Mouse (Mus musculus) MEL (cell line): ENCODE data around the gene Stk32b. TPM values are rescaled to one million over a fixed set of nuclear protein-coding genes. Genes with fewer than 3 reads are reported as not detected.

Experiments
- DNase-seq: peaks from one replicate; pipeline ENCODE4 v3.0.0; 2011; ENCODE audit warnings: low read depth, low spot score
- H3K27ac ChIP-seq: 2 replicates; pipeline ENCODE4 v1.5.1; 2012; ENCODE audit warnings: low read depth, mild to moderate bottlenecking, control low read depth, low read length, moderate library complexity; ENCODE audit not compliant: control insufficient read depth
- H3K27me3 ChIP-seq, 2 experiments: fragments of 150-350 bp in 1 of 2; sonication (generic) in 1 of 2; 2 replicates each; pipeline ENCODE4 v1.6.1; 2012; ENCODE audit warnings: low read length in 2 of 2, mild to moderate bottlenecking in 2 of 2, improper control_type of control experiment in 1 of 2, moderate library complexity in 1 of 2; ENCODE audit not compliant: insufficient read depth in 2 of 2, control insufficient read depth in 1 of 2
- H3K36me3 ChIP-seq, 2 experiments: 2 replicates each; pipeline ENCODE4 v1.6.1; 2012 to 2014; ENCODE audit warnings: low read length in 2 of 2, improper control_type of control experiment in 1 of 2, inconsistent platforms in 1 of 2, mild to moderate bottlenecking in 1 of 2; ENCODE audit not compliant: insufficient read depth in 2 of 2, control insufficient read depth in 1 of 2
- H3K4me1 ChIP-seq, 2 experiments: fragments of 150-350 bp in 1 of 2; sonication (generic) in 1 of 2; 2 replicates each; pipeline ENCODE4 v1.6.1; 2012; ENCODE audit warnings: low read length in 2 of 2, improper control_type of control experiment in 1 of 2, mild to moderate bottlenecking in 1 of 2; ENCODE audit not compliant: insufficient read depth in 2 of 2, control insufficient read depth in 1 of 2
- H3K4me3 ChIP-seq, 2 experiments: fragments of 150-350 bp in 1 of 2; sonication (generic) in 1 of 2; 2 replicates each; pipeline ENCODE4 v1.5.1; 2012; ENCODE audit warnings: low read depth in 2 of 2, low read length in 2 of 2, mild to moderate bottlenecking in 2 of 2, moderate library complexity in 2 of 2, control low read depth in 1 of 2, improper control_type of control experiment in 1 of 2; ENCODE audit not compliant: control insufficient read depth in 1 of 2, insufficient read depth in 1 of 2
- H3K79me2 ChIP-seq: 2 replicates; pipeline ENCODE4 v1.6.1; 2012; ENCODE audit warnings: mild to moderate bottlenecking, low read length, moderate library complexity; ENCODE audit not compliant: control insufficient read depth, poor library complexity, insufficient read depth
- H3K9ac ChIP-seq: 2 replicates; pipeline ENCODE4 v1.6.1; 2012; ENCODE audit warnings: low read depth, mild to moderate bottlenecking, control low read depth, low read length, moderate library complexity; ENCODE audit not compliant: control insufficient read depth, poor library complexity, severe bottlenecking
- H3K9me3 ChIP-seq: fragments of 150-350 bp; sonication (generic); replicated peaks from 2 replicates; pipeline ENCODE4 v1.6.1; 2012; ENCODE audit warnings: mild to moderate bottlenecking, low read length, improper control_type of control experiment, moderate library complexity; ENCODE audit not compliant: insufficient read depth
- BHLHE40 ChIP-seq: IDR thresholded peaks from 2 replicates; pipeline ENCODE4 v1.6.1; 2012; ENCODE audit warnings: low read depth, mild to moderate bottlenecking, inconsistent platforms, low read length, improper control_type of control experiment, borderline replicate concordance
- CHD2 ChIP-seq: IDR thresholded peaks from 2 replicates; pipeline ENCODE4 v1.6.1; 2011; ENCODE audit warnings: low read length, improper control_type of control experiment
- ELF1 ChIP-seq: IDR thresholded peaks from 2 replicates; pipeline ENCODE4 v1.6.1; 2014; ENCODE audit warnings: low read depth, mild to moderate bottlenecking, inconsistent platforms, low read length, improper control_type of control experiment, moderate library complexity
- EP300 ChIP-seq, 2 experiments: IDR thresholded peaks; 2 replicates each; pipeline ENCODE4 v1.6.1; 2011; ENCODE audit warnings: improper control_type of control experiment in 2 of 2, low read length in 2 of 2, low read depth in 1 of 2, mild to moderate bottlenecking in 1 of 2
- ETS1 ChIP-seq: IDR thresholded peaks from 2 replicates; pipeline ENCODE4 v1.6.1; 2012; ENCODE audit warnings: low read depth, mild to moderate bottlenecking, inconsistent platforms, low read length, improper control_type of control experiment, moderate library complexity
- GABPA ChIP-seq: IDR thresholded peaks from 2 replicates; pipeline ENCODE4 v1.6.1; 2012; ENCODE audit warnings: low read depth, mild to moderate bottlenecking, inconsistent platforms, low read length, improper control_type of control experiment, moderate library complexity
- JUND ChIP-seq: IDR thresholded peaks from 2 replicates; pipeline ENCODE4 v1.6.1; 2011; ENCODE audit warnings: low read depth, mild to moderate bottlenecking, improper control_type of control experiment, low read length
- KAT2A ChIP-seq: conservative IDR thresholded peaks from 2 replicates; pipeline ENCODE4 v1.6.1; 2012; ENCODE audit warnings: low read depth, low read length, improper control_type of control experiment, inconsistent platforms
- MAFK ChIP-seq: IDR thresholded peaks from 2 replicates; pipeline ENCODE4 v1.6.1; 2011; ENCODE audit warnings: low read depth, mild to moderate bottlenecking, low read length, improper control_type of control experiment, borderline replicate concordance
- MAZ ChIP-seq: IDR thresholded peaks from 2 replicates; pipeline ENCODE4 v1.6.1; 2012; ENCODE audit warnings: low read depth, mild to moderate bottlenecking, inconsistent platforms, low read length, improper control_type of control experiment
- MXI1 ChIP-seq: IDR thresholded peaks from 2 replicates; pipeline ENCODE4 v1.6.1; 2011; ENCODE audit warnings: mild to moderate bottlenecking, low read depth, low read length, improper control_type of control experiment
- MYB ChIP-seq: IDR thresholded peaks from 2 replicates; pipeline ENCODE4 v1.6.1; 2011; ENCODE audit warnings: mild to moderate bottlenecking, low read depth, low read length, improper control_type of control experiment
- NELFE ChIP-seq: IDR thresholded peaks from 2 replicates; pipeline ENCODE4 v1.6.1; 2011; ENCODE audit warnings: low read depth, low read length, improper control_type of control experiment
- NRF1 ChIP-seq: IDR thresholded peaks from 2 replicates; pipeline ENCODE4 v1.6.1; 2014; ENCODE audit warnings: low read depth, mild to moderate bottlenecking, inconsistent platforms, low read length, improper control_type of control experiment, moderate library complexity; ENCODE audit not compliant: poor library complexity, insufficient read depth, severe bottlenecking
- POLR2AphosphoS2 ChIP-seq: IDR thresholded peaks from 2 replicates; pipeline ENCODE4 v1.6.1; 2011; ENCODE audit warnings: low read length, improper control_type of control experiment
- RAD21 ChIP-seq: IDR thresholded peaks from 2 replicates; pipeline ENCODE4 v1.6.1; 2011; ENCODE audit warnings: mild to moderate bottlenecking, low read depth, low read length, improper control_type of control experiment
- RCOR1 ChIP-seq: IDR thresholded peaks from 2 replicates; pipeline ENCODE4 v1.6.1; 2012; ENCODE audit warnings: low read depth, mild to moderate bottlenecking, inconsistent platforms, low read length, improper control_type of control experiment
- SIN3A ChIP-seq: IDR thresholded peaks from 2 replicates; pipeline ENCODE4 v1.6.1; 2012; ENCODE audit warnings: low read length, improper control_type of control experiment, inconsistent platforms
- TAL1 ChIP-seq: IDR thresholded peaks from 2 replicates; pipeline ENCODE4 v1.6.1; 2012; ENCODE audit warnings: mild to moderate bottlenecking, inconsistent platforms, low read length, moderate library complexity, mixed read lengths
- TBP ChIP-seq: IDR thresholded peaks from 2 replicates; pipeline ENCODE4 v1.8.0; 2011; ENCODE audit warnings: low read depth, low read length, improper control_type of control experiment
- UBTF ChIP-seq: IDR thresholded peaks from 2 replicates; pipeline ENCODE4 v1.6.1; 2012; ENCODE audit warnings: low read depth, mild to moderate bottlenecking, inconsistent platforms, low read length, improper control_type of control experiment, moderate library complexity, borderline replicate concordance; ENCODE audit not compliant: insufficient read depth
- USF1 ChIP-seq: IDR thresholded peaks from 2 replicates; pipeline ENCODE4 v1.6.1; 2014; ENCODE audit warnings: low read depth, mild to moderate bottlenecking, inconsistent platforms, low read length, improper control_type of control experiment, moderate library complexity
- ZKSCAN1 ChIP-seq: IDR thresholded peaks from 2 replicates; pipeline ENCODE4 v1.6.1; 2012; ENCODE audit warnings: low read depth, mild to moderate bottlenecking, inconsistent platforms, low read length, improper control_type of control experiment, moderate library complexity
- ZMIZ1 ChIP-seq: IDR thresholded peaks from 2 replicates; pipeline ENCODE4 v1.6.1; 2012; ENCODE audit warnings: low read depth, mild to moderate bottlenecking, inconsistent platforms, low read length, improper control_type of control experiment, moderate library complexity
- ZNF384 ChIP-seq: IDR thresholded peaks from 2 replicates; pipeline ENCODE4 v1.6.1; 2012; ENCODE audit warnings: low read depth, mild to moderate bottlenecking, inconsistent platforms, low read length, improper control_type of control experiment
- polyA plus RNA-seq, 2 experiments: library from polyadenylated mRNA; stranded (reverse) in 1 of 2; unstranded in 1 of 2; fragments of >175 nt in 1 of 2; fragments of >200 nt in 1 of 2; gene quantifications; 2 replicates each; pipeline versions ENCODE4 v1.2.1 to v1.2.4; 2012; ENCODE audit warnings: low replicate concordance in 2 of 2, low read depth in 1 of 2; ENCODE audit not compliant: insufficient read length in 2 of 2, insufficient read depth in 1 of 2, missing spikeins in 1 of 2
- total RNA-seq: library from RNA; depleted of rRNA; stranded (reverse); fragments of 300-350 nt; gene quantifications from 2 replicates; pipeline ENCODE4 v1.2.3, GENCODE M21; 2012

Stk32b gene
- total and polyA plus RNA-seq, 3 experiments, result not detected

DNA sequence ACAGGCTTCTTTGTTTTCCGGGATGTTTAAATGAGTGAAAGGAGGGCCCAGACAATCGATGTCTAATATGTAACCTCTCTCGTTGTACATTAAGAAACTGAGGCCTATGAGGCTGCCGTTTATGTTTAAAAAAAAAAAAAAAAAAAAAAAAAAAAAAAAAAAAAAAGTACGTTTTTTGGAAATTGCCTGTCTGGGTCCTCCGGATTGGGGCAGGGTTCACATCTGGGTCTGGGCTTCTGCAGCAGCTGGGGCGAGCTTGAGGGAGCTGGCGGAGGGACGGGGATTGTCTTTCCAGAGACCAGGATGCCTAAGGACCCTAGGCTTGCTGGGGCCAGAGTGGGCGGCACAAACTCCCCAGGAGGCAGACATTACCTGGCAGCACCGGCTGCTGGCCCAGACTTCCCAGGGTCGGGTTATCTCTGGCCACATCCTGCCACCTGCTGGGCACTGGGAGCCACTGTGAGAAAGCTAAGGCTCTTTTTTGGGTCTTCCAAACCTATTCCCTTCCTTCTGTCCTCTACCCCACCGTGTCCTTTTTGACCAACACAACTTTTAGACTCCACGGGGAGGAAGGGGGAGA, 503 bp upstream of the Stk32b start:
- Histone ChIP-seq H3K4me1 (no peaks in the 10 kb centered on the region), H3K36me3 (no peaks in the 10 kb centered on the region), H3K9me3 (no peaks in the 10 kb centered on the region), H3K79me2 (no peaks in the 10 kb centered on the region), H3K9ac (no peak overlapping the region), H3K27me3 (no peaks in the 10 kb centered on the region), H3K4me3 (no peak overlapping the region), H3K27ac (no peak overlapping the region)
- TF ChIP-seq GABPA (no peak), USF1 (no peak), SIN3A (no peak), ELF1 (no peak), EP300 (IDR thresholded peaks at IDR 0.05; ENCODE audit: low read depth in 1 of 2, low read length in 2 of 2) (no peak), RAD21 (no peak), POLR2AphosphoS2 (no peak), NELFE (no peak), ZKSCAN1 (no peak), MYB (no peak), CHD2 (no peak), KAT2A (no peak), BHLHE40 (no peak)
- no peak for DNase-seq

- no peak overlapping the region for H3K27ac ChIP-seq
- H3K79me2 ChIP-seq, result no peaks in the 10 kb centered on the region
- TF ChIP-seq NRF1 (no peak), MAFK (no peak), ZNF384 (no peak), TBP (no peak), TAL1 (no peak), MXI1 (no peak), RCOR1 (no peak), ZMIZ1 (no peak), BHLHE40 (no peak), JUND (no peak), ZKSCAN1 (no peak), UBTF (no peak), MAZ (no peak), KAT2A (no peak), ETS1 (no peak), SIN3A (no peak), NELFE (no peak)
These were observed 7.6 kb downstream of the Stk32b start for GRCm38 (mm10) chr5:37709257-37709904.

More at GRCm38 (mm10) chr5:37709257-37709904, 7.6 kb downstream of the Stk32b start:
- Histone ChIP-seq H3K9ac (no peak overlapping the region), H3K4me3 (no peak overlapping the region), H3K9me3 (no peaks in the 10 kb centered on the region), H3K4me1 (no peaks in the 10 kb centered on the region), H3K27me3 (no peaks in the 10 kb centered on the region; a peak in 1 of 4 replicates), H3K36me3 (no peaks in the 10 kb centered on the region)
- DNase-seq, result no peak
